Mouse (Mus musculus): ENCODE measurements at regions not wholly inside any gene's neighbourhood (a gene's known extent, or its start where the extent isn't known, plus 50 kb on each side); places are given as distances from the start of the nearest gene placed in this dataset.
"Not testable (repeated sequence)": the region's sequence is repeated elsewhere in the genome, so short reads cannot be mapped to it uniquely, and the experiment has no call there.

GRCm38 (mm10) chr12:36923558-36923957, 184.8 kb upstream of the Meox2 start:
- DNase-seq (ENCODE audit: low spot score in 2 of 2): no peak
- intact Hi-C loops (cut with DNase I): no loop called here

DNA sequence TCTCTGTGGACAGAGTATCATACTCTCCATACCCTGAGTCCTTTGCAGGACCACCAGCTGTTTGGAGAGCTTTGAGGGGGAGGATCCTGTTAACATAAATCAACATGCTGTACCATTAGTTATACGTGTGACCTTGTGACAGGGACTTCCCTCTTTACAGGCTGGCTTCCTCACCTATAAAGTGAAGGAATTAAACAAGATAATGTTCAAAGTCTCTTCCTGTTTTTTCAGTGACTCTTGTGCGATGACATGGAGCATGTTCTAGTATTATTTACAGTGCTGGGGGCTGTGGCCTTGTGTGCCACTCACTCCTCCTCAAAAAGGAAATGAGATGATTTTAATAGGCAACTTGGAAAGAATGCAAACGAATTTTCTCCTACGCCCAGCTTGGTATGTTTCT, 182.1 kb upstream of the Meox2 start:
- intact Hi-C loops (cut with DNase I): no loop called here
- DNase-seq (ENCODE audit: low spot score in 2 of 2): no peak

GRCm38 (mm10) chr12:36933118-36933610, 175.2 kb upstream of the Meox2 start:
- DNase-seq (ENCODE audit: low spot score in 2 of 2): no peak
- intact Hi-C loops (cut with DNase I): no loop called here

DNA sequence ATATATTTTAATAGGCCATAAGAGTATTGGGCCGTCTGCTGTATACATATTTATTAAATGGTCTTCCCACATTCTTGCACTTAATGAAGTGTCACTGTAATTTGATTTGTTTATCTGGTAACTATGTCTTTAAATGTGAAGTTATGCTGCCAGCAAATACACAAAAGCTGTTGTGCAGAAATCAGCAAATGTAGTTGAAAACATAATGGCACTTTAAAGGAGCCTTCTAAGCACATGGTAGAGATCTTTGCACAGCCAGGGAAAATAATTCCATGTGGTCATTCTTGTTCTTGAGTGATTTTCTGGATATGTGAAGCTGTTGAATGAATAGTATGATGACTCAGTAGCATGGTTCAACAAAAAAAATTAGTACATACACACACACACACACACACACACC, 164.4 kb upstream of the Meox2 start:
- intact Hi-C loops (cut with DNase I): no loop called here
- DNase-seq (ENCODE audit: low spot score in 2 of 2): no peak

- no peak for DNase-seq (ENCODE audit: low spot score in 2 of 2)
Measured at GRCm38 (mm10) chr12:36945964-36946363, 162.4 kb upstream of the Meox2 start.

DNA sequence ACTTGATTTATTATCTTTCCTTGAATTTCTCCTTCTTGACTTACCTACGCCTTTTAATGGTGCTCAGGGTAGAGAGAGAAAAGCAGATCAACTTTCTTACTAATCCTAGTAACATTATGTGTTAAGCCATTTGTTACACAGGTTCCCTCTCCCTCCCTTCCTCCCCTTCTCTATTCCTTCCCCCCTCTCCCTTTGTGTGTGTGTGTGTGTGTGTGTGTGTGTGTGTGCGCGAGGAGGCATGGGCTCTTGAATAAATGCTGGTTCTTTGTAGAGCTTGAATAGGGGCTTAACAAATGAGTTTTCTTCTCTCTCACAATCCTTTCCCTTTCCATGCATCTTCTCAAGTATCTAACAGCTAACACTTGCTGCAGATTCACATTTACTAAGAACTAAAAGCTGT, 160.4 kb upstream of the Meox2 start:
- intact Hi-C loops (cut with DNase I): no loop called here
- DNase-seq (ENCODE audit: low spot score in 2 of 2): no peak

More at GRCm38 (mm10) chr12:36945964-36946363, 162.4 kb upstream of the Meox2 start:
- intact Hi-C loops (cut with DNase I): no loop called here

- no peak for DNase-seq (ENCODE audit: low spot score in 2 of 2)
- intact Hi-C loops (cut with DNase I): no loop called here
Measured at GRCm38 (mm10) chr12:36949096-36949738, 159.1 kb upstream of the Meox2 start.

DNA sequence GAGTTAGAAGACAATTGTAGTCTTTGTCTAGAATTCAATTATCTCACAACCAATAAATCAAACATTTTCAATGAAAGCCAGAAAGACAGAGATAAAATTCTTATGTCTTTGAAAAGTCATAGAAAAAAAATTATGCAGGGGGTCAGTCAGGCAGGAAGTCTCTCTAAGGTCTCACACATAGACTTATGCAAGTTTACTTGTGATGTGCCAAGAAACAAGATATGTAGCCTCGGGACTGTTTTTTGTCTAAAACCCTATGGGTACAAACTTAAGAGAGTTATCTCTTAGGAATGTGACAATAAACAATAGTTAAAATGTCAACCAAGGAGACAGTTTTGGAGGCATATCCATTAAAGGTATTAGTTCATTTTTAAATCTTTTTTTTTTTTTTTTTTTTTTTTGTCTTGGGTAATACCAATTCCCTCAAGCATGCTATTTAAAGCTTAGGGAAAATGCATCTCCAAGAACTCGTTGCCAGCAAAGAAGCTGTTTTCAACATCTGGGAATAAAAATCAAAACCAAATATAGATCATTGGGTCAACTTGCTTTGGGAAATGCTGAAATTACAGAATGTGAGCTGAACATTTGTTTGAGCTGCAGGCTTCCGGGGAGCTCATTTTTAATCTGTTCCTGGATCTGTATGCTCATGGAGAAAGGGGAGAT, 133.8 kb upstream of the Meox2 start:
- intact Hi-C loops (cut with DNase I): no loop called here
- DNase-seq (ENCODE audit: low spot score in 2 of 2): no peak

DNA sequence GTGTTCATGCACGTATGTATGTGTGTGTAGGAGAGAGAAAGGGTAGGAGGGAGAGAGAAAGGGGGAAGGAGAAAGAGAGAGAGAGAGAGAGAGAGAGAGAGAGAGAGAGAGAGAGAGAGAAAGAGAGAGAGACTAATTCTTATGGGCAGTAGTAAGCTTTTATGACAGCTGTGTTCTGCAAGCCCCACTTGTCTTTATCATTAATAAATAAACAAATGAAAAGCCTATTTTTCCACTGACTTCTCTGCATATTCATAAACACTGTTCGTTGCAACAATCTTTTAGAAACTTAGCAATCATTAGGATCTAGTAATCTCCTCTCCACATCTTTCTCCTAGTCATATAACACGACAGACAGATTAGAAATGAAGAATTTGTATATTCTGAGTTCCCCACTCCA, 131.2 kb upstream of the Meox2 start:
- intact Hi-C loops (cut with DNase I): no loop called here
- DNase-seq (ENCODE audit: low spot score in 2 of 2): no peak

GRCm38 (mm10) chr12:36991135-36991534, 117.2 kb upstream of the Meox2 start:
- intact Hi-C loops (cut with DNase I): no loop called here
- no peak for DNase-seq (ENCODE audit: low spot score in 2 of 2)

GRCm38 (mm10) chr12:36991970-36992369, 116.4 kb upstream of the Meox2 start:
- DNase-seq (ENCODE audit: low spot score in 2 of 2): no peak
- intact Hi-C loops (cut with DNase I): no loop called here

DNA sequence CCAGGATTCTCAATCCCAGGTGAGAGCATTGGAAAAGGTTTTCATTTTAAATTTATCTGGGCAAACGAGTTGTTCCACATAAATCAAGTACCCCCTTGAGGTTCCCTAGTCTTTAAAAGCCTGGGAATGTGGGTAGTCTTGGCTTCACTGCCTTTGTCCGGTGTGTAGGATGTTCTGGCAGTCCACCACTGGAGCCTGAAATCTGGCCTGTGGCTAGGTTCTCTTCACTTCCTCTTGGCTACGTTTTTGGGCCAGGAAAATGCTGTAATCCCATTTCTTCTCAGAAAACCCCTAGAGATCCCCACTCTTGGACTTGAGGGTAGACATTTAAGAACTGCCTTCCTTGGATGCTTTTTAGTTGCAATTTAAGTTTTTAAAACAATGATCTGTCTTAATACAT, 106.9 kb upstream of the Meox2 start:
- DNase-seq (ENCODE audit: low spot score in 2 of 2): no peak
- intact Hi-C loops (cut with DNase I): no loop called here

GRCm38 (mm10) chr12:37005262-37005661, 103.1 kb upstream of the Meox2 start:
- no peak for DNase-seq (ENCODE audit: low spot score in 2 of 2)
- intact Hi-C loops (cut with DNase I): no loop called here

DNA sequence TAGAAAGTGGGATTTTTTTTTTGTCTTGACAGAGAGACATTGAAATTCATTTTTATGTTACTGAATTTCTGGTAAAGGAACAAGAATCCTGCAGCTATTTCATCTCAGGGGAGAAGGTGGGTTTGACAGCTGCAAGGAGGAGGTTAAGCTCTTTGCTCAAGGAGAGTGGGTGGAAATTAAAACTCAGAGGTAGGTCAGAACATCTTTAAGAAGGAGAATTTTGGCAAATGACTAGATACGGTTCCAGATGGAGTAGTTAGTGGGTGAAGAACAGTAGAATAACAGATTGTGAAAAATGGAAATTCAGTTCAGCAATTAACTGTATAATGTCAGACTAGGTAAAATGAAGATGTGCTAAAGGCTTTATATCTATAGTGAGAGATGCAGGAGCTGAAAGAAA, 98.0 kb upstream of the Meox2 start:
- intact Hi-C loops (cut with DNase I): no loop called here
- DNase-seq (ENCODE audit: low spot score in 2 of 2): peak in 1 of 2 experiments; percentile 27

DNA sequence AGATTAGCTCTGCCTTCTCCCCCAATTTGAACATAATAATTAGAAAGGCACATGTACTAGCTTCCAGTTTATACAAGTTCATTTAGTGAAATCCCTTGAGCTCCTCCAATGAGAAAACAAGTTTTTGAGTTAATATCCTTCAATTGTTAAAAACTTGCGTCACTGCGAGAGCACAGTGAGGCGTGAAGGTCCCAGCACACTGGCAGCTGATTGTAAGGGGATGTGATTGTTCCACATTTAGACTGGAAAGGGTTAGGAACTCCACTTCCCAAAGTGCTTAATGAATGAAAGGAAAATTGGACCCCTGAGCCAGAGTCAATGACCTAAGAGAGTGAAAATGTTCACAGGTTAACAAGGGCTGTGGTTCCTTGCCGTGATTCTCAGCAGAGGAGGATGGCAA, 93.9 kb upstream of the Meox2 start:
- intact Hi-C loops (cut with DNase I): no loop called here
- no peak for DNase-seq (ENCODE audit: low spot score in 2 of 2)

DNA sequence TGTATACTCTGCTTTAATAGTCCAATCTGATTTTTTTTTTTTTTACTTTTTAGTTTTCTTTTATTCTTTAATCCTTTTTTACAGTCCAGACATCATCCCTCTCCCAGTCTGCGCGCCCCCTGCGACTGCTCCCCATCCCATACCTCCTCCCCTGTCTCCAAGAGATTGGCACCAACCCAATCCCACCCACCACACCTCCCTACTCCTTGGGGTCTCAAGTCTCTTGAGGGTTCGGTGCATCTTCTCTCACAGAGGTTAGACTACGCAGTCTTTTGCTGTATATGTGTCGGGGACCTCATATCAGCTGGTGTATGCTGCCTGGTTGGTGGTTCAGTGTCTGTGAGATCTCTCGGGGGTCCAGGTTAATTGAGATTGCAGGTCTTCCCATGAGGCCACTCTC, 93.4 kb upstream of the Meox2 start:
- DNase-seq (ENCODE audit: low spot score in 2 of 2): not testable (repeated sequence)

DNA sequence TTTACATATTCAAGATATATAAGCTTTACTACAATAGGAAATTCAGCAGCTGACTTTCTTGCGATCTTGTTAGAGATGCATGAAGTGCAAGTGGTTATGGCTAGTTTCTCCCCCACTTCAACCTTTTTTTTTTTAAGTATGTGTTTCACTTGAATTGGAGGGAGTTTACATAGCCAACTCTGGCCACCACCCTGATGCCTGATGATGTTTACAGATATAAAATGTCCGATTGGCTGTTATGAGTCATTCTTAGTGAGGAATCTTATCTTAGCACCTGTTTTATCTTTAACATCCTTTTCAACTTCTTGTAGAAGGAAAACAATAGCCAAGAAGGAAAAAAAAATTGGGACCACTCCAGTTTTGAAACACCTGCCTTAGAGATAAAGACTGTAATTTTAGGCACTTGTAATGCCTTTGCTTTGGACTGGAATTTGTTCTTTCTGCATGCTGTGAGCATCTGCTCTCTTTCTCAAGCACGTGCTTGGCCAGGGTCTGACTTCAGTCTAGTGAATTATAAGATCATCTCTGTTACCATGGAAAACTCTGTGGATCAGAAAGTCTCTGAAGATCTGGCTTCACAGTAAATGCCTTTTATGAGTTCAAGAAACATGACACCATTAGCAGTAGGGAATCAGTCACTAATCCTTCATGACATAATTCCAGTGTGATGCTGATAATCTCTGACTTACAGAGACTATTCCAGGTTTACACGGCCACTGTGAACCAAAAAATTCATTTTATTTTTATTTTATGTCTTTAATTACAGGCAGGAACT, 92.7 kb upstream of the Meox2 start:
- intact Hi-C loops (cut with DNase I): no loop called here
- peak in 1 of 2 experiments; percentile 10 for DNase-seq (ENCODE audit: low spot score in 2 of 2)

More for the DNA sequence above, 93.4 kb upstream of the Meox2 start:
- intact Hi-C loops (cut with DNase I): not testable (repeated sequence)

DNA sequence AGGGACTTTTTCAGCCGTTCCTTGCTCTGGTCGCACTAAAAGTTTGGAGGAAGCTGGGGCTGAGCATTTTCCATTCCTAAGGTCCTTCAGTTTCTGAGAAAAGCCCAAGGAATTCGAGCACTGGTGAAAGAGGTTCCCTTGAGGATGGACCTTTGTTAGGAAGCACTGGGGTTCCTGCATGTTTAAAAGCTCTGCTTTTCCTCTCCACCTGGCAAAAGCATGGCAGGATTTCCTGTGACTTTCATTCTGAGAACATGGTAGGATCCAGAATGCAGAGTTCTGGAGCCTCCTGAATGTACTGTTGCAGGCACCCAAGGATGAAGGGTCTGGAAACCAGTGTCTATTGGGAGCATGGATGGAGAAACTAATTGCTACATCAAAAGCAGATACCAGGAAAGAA, 61.1 kb upstream of the Meox2 start:
- DNase-seq (ENCODE audit: low spot score in 2 of 2): no peak
- intact Hi-C loops (cut with DNase I): no loop called here

DNA sequence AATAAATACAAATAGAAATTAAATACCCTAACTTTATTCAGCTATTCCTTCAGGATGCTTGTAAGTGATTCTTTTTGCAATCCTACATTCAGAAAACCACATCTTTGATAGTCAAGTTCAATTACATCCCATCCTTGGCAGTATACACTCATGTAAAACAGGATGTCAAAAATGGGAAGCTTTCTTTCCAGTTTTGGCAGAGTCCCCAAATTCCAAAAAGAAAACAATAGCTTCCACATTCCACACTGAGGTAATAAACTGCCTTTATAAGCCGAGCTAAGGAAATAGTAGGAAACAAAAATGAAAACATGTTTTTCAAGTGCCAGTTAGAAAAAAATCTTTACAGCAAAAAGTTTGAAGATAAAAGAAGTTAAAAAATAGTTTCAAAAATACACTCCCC, 57.7 kb upstream of the Meox2 start:
- DNase-seq (ENCODE audit: low spot score in 2 of 2): no peak
- intact Hi-C loops (cut with DNase I): no loop called here

GRCm38 (mm10) chr12:37057411-37057810, 50.9 kb upstream of the Meox2 start:
- DNase-seq (ENCODE audit: low spot score in 2 of 2): no peak
- intact Hi-C loops (cut with DNase I): no loop called here

Measured in left cerebral cortex, postnatal 25 days (tissue).